Mouse (Mus musculus) kidney, postnatal 25 days (tissue): ENCODE results near the gene Srsf10.

Source experiments
- DNase-seq, 2 experiments: peaks; one replicate each; pipeline ENCODE4 v3.0.0; 2021; ENCODE audit warnings: mixed read lengths in 2 of 2

Gene Srsf10

DNA sequence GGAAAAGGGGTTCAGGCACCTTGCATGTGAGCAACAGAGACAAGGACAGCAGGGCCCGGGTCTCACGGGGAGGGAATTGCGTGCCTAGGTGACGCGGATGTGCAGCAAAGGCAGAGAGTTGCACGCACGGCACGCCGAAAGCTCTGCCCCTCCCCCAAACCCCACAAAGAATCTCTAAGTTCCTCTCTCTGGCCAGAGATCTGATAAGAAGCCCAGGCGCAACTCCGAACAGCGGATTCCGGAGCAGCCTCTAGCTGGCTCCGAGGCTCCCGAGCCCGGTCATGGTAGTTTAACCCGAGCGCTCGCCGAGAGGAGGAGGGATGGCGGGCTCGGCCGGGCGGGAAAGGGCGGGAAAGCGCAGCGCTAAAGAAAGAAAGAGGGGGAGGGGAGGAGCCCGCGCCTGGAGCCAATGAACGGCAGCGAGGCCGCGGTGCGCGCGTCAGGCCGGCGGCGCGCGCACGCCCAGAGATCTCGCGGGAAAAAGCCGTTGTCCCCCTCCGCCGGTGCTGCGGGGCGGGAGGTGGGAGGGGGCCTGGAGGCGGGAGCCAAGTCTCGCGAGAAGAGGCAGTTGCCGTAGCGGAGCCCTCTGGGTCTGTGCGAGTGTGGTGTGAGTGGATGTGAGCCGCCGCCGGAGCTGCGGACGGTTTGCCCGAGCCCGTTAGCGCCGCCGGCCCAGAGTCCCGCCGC, at the start of gene Srsf10:
Srsf10 (plus strand) TSS at position 212 of the 687 bp plus-strand sequence.
- DNase-seq, result peak; percentile 97 to 98

DNA sequence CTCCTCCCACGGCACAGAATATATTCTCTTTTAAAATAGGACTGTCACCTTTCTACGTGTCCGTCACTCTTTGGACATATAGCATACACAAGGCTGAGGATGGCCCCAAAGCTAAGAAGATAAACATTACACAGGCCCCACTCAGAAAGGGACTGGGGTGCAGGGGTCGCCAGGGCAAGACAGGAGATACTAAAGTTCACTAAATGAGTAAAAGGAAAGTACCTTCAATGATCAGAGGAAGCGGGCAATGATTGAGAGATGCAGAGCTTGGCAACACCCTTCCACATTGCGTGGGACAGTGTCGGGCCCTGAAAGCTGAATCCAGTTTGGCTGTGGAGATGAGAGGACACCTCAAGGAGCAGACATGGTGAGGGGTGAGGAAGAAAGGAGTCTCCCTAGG, 40.7 kb upstream of the Srsf10 start:
- no peak for DNase-seq

DNA sequence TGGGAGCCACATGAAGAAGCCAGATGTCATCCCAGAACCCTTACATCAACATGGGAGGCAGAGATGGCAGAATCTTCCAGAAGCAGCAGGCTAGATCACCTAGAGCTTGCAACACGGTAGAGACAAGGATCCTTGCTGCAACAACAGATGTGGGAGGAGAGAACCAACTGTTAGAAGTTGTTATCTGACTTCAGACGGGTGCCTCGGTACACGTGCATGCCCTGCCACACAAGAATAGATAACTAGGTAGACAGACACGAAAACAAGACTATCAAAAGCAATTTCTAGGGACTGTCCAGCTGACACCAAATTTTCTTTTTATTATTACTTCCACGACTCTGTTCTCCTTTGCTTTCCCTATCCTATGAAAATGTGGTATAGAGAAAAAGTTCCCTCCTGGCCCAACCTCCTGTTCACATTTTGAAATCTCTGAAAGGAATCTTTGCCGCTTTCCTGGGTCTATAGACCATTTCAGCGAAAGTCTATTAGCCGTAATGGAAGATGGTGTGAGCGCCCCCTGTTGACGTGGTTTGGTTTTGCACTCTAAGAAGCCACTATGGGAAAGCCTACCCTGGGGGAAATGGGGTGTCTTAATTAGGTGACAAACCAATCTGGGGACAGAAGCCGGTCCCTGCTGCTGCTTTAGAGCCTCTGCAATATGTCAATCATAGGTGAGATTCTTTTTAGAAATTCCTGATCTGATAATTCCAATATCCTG, 38.5 kb upstream of the Srsf10 start:
- peak in 1 of 2 experiments; percentile 75 for DNase-seq

DNA sequence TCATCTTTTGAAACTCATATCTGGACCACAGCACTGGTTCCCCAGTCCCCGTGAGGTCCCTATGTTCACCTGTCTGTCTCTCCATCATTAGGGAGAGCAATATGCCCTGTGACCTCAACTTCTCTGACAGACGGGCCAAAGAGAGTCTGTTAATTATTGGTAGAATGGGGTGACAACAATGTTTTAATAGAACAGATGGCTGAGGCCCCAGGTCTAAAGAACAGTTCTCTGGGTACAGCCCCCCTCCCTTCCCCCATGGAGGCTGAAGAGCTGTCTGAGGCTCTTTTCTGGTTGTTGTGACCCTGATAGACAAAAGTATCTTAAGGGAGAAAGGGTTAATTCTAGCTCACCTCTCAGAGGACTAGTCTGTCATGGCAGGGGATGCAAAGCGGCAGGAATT, 37.2 kb upstream of the Srsf10 start:
- peak; percentile 59 to 69 for DNase-seq

DNA sequence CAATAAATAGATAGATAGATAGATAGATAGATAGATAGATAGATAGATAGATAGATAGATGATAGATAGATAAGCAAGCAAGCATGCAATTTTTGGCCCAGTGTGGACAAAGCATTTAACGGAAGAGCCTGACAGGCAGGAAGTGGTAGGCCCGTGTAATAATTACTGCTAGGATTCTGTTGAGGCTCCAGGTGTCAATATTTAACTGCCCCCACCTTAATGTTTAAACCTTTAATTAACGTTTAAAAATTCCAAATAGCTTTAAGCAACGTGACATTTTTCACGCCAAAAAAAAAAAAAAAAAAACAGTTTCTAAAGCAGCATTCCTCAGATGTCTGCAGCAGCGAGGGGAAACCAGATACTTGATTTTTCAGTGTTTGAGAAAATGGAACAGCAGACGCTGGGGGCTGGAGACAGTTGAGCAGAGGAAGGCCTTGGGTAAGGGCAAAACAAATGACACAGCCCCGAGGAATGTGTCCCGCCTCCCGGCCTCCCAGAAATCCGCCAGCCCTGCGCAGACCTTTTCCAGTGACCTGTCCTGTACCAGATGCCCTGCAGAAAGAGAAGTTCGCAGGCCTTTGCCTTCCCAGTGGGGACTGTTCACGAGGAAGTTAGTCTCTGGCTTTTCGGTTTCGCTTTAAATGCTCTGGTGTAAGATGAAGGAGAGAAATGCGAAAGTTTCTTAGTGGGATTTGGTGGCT, 35.6 kb upstream of the Srsf10 start:
- DNase-seq, result peak; percentile 77 to 91

DNA sequence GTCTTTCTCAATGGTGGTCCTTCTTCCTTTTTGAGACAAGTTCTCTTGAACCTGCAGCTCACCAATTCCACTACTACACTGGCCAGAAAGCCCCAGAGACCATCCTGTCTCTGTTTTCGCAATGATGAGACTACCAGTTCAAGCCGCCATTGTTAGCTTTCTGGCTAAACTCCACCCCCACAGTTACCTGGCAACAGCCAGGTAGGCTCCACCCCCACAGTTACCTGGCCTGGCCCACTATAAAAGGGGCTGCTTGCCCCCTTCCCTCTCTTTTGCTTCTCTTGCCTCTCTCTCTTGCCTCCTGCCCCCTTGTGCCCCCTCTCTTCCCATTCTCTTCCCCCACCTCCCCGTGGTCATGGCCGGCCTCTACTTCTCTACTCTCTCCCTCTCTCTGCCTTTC, 33.8 kb upstream of the Srsf10 start:
- DNase-seq, result no peak

DNA sequence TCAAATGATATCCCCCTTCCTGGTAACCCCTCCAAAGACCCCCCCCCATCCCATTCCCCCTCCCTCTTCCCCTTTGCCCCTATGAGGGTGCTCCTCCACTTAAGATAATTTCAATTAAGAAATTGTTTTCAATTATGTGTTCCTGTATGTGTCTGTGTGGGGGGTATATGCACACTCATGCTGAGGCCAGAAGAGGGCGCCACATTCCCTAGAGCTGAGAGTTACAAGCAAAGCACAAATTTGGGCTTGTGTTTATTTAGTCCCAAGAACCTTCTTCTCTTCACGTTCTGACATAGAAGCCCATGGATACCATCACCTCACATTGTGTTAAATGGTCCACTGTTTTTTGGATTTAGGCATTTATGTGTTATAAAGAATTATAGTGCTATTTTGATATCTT, 32.2 kb upstream of the Srsf10 start:
- DNase-seq, result peak; percentile 60 to 61

DNA sequence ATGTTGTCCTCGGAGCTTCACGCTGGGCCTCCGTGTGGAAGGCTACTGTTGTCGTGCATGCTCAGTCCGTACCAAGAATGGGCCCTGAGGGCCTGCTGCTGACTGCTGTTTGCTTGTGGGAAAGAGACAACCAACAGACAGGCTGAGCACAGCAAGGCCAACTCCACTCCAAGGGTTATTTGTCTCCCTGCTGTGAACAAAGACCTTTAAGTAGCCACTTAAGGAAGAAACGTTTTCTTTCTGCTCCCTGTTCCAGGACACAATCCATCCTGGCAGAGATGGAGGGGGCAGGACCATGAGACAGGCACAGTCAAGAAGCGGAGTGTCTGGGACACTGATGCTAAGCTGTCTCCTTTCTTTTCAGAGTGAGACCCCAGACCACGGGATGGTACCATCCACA, 31.3 kb upstream of the Srsf10 start:
- DNase-seq, result no peak

DNA sequence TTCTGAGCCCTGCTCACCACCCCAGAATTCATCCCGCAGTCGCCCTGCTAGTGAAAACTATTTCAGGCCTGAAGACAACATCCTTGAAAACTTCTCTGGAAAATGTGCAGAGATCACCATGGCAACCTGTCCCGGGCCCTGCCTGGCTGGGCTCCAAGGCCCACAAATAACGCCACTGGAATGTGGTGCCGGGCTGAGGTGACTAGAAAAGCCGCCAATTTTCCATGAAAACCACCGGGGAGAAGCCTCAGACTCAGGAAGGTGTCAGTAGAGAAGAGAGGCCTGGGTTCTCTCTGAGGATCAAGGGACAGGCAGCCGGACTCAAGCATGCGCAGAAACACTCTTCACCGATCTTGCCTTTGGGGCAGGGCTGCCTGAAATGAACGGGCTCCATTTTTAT, 27.1 kb upstream of the Srsf10 start:
- DNase-seq, result peak; percentile 87 to 93

DNA sequence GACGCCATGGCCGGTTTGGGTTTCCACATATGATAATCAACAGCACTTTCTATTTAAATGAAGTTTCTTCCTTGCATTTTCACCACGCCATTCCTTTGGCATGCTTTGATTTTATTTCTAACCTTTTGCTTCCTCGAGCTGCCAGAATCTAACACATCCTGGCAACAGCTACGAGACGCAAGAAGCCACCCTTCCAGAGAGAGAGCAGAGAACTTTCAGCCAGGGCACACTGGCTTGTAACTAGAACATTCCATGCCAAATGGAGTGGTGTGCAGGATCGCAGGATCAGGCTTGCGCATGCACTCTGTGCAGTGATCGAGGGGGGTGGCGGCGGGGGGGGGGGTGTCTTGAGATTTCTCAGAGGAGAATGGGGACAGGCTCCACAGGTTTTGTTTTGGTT, 23.5 kb upstream of the Srsf10 start:
- DNase-seq, result peak; percentile 37 to 84

DNA sequence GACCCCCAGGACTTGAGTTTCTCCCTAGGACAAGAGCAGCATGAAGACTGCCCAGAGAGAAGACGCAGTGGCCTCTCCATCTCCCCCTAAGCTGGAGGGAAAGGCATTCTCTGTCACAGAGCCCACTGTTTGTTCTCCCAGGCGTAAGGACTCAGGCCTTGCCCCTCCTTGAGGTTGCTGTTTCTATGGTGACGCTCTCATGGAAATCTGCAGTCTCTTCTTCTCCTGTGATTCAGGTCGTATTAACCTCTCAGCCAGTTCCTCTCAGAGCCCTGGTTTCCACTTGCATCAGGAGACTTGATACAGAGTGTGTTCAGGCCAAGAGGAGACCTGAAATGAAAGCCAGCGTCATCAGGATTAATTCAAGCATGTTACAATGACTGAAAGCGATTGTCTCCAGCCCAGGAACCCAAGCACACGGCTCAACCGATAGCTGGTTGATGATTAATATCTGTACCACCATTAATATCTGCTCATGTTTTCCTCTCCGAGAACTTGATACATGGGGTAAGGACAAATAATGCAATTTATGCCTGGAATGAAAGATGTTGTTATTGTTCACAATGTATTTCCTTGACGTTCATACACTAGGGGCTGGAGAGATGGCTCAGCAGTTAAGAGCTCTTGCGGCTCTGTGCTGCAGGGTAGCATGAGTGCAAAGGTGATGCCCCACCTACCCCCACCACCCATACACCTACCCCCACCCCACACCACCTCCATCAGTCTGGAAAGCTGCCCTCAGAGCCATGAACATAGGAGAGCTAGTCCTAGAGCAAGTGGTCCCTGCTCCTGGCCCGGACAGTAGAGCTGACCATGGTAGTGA, 22.0 kb upstream of the Srsf10 start:
- DNase-seq, result no peak

DNA sequence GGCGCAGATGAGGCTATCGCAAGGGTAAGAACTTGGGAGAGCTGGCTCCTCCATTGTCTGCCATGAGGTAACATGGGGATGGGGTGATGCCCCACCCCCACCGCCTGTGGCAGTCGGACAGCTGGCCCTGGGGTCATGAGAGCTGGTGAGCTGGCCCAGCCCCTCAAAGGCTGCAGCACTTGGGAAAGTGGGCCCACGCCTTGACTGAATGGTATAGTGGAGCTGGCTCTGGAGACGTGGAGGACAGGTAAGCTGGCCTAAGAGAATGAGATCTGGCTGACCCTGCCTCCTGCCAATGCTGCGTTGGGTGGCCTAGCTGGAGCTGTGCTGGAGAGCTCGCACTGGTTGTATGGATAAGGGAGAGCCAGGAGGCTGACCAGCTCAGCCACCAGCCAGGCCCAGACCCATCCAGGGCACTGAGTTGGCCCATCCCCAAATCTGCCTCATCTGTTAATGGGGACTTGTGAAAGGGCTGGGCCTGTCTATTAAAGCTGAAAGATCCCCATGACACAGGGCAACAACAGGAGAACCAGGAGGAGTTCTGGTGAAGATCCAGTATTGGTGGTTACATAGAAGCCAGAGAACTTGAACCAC, 21.3 kb upstream of the Srsf10 start:
- DNase-seq, result no peak

DNA sequence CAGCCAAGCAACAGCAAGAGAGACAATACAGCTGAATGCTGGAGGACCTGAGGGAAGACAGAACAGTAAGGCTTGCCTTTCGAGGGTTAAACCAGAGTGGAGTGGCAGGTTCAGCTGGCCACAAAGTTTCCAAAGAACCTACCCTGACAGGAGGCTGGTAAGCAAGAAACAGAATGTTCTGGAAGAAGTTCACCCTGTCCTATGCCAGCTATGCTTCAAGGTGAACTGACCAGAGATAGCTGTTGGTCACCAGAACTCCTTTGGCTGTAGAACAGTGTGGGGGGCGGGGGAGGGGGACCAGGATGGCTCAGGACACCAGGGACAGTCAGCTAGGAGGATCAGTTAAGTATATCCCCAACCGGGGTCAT, 16.6 kb upstream of the Srsf10 start:
- DNase-seq, result no peak

DNA sequence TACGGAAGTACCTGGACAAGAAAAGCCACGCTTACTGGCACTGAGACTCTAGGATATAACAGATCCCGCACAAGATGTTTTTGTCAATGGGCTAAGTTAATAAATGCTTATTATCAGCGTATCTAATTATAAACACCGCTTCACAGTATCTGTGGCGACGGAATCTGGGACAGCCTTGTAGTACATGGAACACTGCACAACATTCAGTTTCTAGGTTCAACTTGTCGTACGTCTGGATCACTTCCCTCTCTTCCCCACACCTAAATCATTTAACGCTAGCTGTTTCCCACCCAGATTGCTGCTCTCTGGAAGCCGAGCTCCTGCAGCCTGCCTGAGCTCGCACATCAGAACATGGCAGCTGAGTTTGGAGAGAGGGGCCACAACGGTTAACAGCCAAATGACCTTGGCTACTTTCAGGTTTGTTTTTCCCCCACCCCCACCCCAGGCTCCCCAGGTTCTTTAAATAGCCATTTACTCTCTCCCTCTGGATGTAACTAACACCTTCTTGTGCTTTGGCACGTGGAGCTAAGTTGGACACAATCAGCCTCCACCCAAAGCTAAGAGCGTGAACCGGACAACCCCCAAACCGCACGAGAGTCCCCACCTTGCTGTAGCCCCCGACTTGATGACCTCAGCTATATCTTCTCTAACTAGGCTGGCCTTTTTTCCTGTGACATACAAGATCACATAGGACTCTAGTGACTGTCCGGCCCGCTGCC, 16.1 kb upstream of the Srsf10 start:
- DNase-seq, result no peak

DNA sequence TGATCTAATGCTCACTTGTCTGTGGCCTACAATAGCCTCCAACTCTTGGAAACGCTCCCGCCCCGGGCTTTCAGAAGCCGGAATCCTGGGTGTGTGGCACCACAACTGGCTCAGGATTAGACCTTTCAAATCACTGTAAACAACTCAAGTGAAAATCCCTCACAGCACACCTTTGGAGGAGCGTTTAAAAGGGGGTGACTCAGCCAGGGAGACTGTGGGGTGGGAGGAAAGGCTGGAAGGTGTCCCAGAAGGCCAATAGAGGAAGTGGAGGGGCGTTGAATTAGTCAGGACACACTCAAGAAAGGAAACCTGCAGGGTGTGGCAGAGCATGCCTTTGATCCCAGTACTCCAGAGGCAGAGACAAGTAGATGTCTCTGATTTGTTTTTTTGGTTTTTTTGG, 11.1 kb upstream of the Srsf10 start:
- no peak for DNase-seq

DNA sequence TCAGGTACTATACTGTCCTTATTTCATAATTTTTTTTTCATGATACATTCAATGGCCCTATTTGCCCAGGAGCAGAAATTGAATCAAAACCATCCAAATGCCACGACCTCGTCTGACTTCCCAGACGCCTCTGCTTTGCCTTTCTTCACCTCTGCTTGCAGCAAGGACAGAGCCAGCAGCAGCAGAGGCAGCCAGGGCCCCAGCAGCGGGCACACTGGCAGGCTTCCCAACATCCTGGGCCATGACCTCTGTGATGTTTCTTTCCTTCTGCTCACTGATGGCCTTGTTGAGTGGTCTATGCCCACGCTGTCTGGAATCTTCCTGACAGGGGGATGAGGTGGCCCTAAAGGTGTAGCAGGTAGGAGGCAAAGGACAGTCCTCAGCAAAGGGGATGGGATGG, 8.0 kb upstream of the Srsf10 start:
- peak in 1 of 2 experiments; percentile 31 for DNase-seq

DNA sequence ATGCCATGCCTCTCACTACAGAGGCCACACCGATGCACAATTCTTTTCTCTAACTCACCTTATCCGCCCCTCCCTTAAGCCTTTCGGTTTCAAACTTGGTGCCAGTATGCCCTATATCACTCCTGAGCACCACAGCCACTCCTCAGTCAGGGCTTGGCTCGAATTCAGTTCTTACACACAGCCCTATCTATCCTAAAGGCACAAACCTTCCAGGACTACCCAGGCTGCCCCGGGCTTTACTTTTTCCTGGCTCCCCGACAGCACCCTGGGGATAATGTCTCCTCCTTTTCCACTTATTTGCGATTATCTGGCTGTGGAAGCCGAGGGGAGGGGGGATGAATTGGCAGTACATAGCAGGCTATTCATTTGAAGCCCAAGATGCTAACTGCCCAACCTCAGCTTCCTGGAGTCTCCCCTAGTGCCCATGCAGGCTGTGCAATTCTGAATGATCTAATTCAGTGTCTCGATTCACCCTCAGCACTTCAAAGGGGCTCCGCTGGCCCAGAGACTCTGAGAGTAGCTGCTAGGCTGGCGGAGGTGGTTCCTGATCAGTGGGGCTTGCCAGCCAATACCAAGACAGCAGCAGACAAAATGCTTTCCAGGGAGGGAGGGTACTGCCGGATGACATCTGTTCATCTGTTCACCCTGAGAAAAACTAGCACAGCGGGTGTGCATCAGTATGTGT, 5.0 kb upstream of the Srsf10 start:
- DNase-seq, result no peak

DNA sequence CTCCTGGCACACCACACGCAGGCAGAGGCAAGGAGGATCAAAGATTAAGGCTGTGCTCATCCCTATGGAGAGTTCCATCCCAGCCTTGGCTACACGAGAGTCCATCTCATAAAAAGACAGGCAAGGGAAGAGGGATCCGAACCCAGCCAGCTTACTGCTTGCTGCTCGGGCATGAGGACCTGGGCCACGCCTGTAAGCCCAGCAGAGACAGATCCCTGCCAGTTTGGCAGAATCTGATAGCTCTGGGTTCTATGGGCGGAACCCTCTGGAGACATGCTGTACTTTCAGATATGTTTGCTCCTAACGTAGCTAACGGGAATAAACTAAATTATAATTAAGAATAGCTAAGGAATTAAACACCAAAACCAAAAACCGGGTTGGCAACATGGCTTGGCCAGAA, 3.6 kb upstream of the Srsf10 start:
- no peak for DNase-seq

DNA sequence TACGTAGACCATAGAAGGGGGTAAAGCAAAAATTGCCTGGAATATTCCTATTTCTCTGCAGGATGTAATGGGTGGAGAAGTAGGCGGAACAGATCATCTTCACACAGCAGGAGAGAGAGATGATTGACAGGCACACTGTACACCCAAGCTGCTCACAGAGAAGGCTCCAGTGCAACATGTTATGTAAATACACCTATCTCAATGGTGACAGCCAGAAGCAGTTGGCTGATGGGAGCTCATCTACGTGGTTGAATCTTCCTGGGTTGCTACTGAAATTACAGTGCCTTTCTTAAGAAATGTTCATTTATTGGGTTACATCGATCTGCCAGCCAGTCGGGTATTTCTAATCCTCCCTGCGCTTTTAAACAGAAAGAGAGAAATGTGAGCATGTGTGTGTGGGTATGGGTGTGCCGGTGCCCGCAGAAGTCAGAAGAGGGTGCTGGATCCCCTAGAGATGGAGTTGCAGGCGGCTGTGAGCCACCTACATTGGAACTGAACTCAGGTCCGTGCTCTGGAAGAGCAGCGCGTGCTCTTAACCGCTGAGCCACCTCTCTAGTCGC, 1.5 kb upstream of the Srsf10 start:
- no peak for DNase-seq

DNA sequence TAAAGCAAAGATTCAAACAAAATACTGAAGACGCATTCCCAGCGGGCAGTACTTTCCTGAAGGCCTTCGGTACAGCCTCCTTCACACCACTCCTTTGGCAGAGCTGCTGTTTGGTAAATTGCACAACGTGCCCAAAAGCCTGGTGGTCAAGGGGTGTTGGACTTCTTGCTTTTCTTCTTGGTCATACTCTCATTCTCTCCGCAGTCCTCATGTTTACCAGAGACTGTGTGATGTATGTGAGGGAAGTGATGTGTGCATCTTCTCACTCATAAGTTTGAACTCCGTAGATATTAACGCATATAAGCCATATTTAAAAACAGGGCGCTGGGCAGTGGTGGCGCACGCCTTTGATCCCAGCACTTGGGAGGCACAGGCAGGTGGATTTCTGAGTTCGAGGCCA, 917 bp upstream of the Srsf10 start:
- DNase-seq, result no peak

DNA sequence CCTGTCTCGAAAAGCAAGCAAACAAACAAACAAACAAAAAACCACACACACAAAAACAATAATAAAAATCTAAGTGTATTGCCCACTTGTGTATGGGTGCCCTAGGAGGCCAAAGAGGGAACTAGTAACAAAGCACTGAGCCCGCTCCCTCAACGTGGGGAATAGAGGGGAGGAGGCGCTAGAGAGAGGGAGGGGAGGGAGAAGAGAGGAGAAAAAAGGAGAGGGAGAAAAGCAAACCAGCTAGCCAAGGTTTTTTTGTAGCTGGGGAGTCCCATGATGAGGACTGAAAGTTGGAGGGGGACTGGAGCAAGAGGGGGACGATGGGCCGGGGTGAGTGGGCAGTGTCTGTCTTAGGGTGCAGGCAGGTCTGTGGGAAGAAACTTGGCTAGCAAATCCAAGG, 467 bp upstream of the Srsf10 start:
- peak; percentile 10 to 32 for DNase-seq
